Mouse (Mus musculus): ENCODE measurements around the gene Wdr86.

DNA sequence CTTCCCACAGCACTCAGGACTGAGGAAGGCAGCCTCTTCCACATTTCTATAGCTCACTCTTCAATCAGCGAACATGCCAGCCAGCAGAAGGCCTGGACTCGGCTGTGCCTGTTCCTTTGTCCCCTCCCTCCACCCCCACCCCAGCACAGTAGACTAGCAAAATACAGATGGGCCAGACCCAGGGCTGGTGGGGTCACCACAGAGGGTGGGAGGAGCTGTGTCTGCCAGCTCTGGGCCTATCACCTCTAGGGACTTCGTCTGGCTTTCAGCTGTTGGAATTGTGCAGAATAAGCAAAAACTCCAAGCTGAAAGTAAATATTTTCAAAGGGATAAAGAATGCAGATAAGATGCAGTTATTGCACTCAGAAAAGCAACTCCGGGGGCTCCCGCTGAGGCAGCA, 5.7 kb downstream of the Wdr86 start:
- TF ChIP-seq MAFK (IDR thresholded peaks at IDR 0.05; ENCODE audit: insufficient read depth, low read depth, low read length) (no peak), CHD2 (IDR thresholded peaks at IDR 0.05; ENCODE audit: low read depth, low read length) (no peak)
